Mouse (Mus musculus): Measurements from ENCODE around the gene Fga.

GRCm38 (mm10) chr3:83013951-83014350 lies 11.9 kb upstream of the Fga start:
- TF ChIP-seq HCFC1 (IDR thresholded peaks at IDR 0.05; ENCODE audit: low read depth, low read length) (no peak), ZKSCAN1 (IDR thresholded peaks at IDR 0.05; ENCODE audit: low read depth, low read length) (no peak), NRF1 (IDR thresholded peaks at IDR 0.05; ENCODE audit: insufficient read depth, low read depth, low read length, poor library complexity, severe bottlenecking) (no peak), CTCF (IDR thresholded peaks at IDR 0.05 in 2 of 3, conservative IDR thresholded peaks at IDR 0.05 in 1 of 3; ENCODE audit: control insufficient read depth in 1 of 3, insufficient read depth in 1 of 3, low read depth in 2 of 3, low read length in 3 of 3, poor library complexity in 1 of 3, severe bottlenecking in 1 of 3) (no peak), MAX (IDR thresholded peaks at IDR 0.05; ENCODE audit: low read length) (no peak), KAT2A (conservative IDR thresholded peaks at IDR 0.05; ENCODE audit: low read depth, low read length) (no peak), ZNF384 (IDR thresholded peaks at IDR 0.05; ENCODE audit: low read depth, low read length) (no peak), NELFE (IDR thresholded peaks at IDR 0.05; ENCODE audit: low read depth, low read length) (no peak), POLR2A (IDR thresholded peaks at IDR 0.05; ENCODE audit: control insufficient read depth in 1 of 2, insufficient read depth in 1 of 2, low read depth in 1 of 2, low read length in 2 of 2, poor library complexity in 1 of 2) (no peak), EP300 (IDR thresholded peaks at IDR 0.05; ENCODE audit: low read depth in 1 of 2, low read length in 2 of 2) (no peak)

Data from MEL (cell line).